Mouse (Mus musculus) cerebral cortex, adult 2 months (tissue): ENCODE results near the gene Slc4a1.

Source experiments
- WGBS: fragments of 180-500 bp; shearing (Covaris S2); methylation state at CpG from one replicate; pipeline ENCODE4 v1.1.7; 2018; 5-methylcytosine and 5-hydroxymethylcytosine counted together

Slc4a1 gene

DNA sequence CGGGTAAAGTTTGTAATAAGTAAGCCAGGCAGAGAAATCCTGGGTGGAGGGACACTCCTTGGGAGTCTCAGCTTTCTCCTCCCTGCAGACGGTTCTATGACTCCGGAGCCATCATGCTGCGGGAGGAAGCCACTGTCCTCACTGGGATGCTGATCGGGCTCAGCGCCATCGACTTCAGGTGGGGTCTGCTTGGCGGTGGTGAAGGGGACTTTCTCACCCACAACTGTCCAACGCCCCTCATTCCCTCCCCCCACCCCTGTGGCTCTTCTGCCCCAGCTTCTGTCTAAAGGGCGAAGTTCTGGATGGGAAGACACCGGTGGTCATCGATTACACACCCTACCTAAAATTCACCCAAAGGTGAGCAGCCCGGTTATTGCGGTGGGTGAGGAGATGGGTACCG lies 33.1 kb upstream of the Slc4a1 start:
- WGBS, result 36% methylated on average over 15 of the region's 15 CpGs

DNA sequence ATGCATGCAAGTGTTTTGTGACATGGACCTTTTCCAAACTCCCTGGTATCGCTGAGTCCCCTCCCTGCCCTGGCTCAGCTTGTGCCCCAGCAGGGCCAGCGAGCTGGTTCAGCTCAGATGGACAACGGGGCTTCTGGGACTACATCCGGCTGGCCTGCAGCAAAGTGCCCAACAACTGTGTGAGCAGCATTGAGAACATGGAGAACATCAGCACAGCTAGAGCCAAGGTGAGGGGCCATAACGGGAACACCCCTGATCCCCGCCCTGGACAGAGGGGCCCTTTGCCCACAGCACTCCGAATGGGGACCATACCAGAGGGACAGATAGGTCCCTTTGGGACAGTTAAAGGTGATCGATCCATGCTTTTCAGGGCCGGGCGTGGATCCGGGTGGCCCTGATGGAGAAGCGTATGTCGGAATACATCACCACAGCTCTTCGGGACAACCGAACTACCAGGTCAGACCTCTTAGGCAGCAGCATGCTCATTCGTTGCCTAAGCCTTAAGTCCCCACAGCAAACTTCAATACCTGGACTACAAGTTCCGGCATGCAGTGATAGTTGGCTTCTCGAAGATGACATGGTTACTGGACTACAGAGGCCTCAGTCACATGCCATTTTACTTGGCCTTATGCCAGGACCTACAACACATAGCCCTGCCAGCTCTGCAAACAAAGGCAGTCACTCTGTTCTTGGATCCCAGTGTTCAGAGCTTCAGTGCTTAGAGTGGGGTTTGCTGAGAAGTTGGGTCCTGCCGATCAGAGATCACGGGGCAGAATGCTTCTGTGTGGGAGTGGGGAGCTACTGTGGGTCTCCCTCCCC lies 32.2 kb upstream of the Slc4a1 start:
- 63% methylated on average over 20 of the region's 20 CpGs for WGBS

DNA sequence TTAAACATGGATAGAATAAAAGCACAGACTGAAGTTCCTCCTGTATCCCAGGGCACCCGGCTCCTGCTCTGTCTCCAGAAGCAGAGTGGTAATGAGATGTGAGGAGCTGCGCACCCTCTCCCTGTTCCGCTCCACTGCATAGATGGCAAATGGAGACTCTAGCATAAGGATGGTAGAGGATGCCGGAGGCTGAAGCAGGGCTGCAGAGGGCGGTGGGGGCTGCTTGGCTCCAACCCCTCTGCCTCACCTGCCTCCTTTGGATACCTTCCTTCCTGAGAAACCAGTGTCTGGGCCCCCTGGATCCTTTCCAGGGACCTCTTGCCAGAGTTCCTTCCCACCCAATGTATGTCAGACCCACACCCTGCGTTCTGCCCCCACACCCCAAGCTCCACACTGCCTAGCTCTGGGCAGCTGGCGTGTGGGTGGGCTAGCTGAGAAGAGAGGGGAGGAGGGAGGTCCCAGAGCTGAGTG lies 30.7 kb upstream of the Slc4a1 start:
- 44% methylated on average over 7 of the region's 7 CpGs for WGBS

DNA sequence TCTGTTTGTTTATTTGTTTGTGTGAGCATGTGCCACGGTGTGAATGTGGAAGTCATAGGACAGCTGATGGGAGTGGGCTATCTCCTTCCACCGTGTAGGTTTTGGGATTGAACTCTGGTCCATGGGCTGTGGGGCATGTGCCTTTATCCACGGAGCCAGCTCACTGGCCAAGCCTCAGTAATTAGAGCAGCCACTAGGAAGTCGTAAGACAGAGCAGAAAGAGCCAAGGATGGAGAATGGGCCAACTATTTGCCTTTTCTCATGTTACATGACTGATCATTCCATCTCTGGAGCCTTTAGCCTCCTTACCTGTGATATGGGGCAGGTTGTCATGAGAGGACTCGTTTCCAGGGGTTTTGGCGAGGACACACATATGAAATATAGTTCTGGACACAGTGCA lies 30.3 kb upstream of the Slc4a1 start:
- 33% methylated on average over 6 of the region's 6 CpGs for whole genome bisulfite sequencing

DNA sequence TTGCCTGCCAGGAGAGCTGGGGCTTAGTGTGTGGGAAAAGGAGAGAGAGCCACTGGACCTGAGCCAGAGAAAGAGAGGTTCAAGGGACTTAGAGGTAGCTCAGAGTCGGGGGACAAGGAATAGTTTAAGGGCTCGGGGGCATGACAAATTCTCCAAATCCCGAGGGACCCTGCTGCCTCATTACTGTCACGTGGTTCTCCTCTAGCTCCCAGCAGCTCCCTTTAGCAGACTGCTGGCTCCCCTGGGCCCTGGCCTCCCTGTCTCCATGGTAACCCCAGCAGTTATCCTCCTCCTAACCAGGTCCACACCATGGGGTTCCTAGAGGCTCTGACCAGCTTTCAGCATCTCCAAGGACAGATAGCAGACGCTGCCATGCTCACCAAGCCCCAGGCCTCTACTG lies 29.2 kb upstream of the Slc4a1 start:
- WGBS, result 6% methylated on average over 5 of the region's 5 CpGs

DNA sequence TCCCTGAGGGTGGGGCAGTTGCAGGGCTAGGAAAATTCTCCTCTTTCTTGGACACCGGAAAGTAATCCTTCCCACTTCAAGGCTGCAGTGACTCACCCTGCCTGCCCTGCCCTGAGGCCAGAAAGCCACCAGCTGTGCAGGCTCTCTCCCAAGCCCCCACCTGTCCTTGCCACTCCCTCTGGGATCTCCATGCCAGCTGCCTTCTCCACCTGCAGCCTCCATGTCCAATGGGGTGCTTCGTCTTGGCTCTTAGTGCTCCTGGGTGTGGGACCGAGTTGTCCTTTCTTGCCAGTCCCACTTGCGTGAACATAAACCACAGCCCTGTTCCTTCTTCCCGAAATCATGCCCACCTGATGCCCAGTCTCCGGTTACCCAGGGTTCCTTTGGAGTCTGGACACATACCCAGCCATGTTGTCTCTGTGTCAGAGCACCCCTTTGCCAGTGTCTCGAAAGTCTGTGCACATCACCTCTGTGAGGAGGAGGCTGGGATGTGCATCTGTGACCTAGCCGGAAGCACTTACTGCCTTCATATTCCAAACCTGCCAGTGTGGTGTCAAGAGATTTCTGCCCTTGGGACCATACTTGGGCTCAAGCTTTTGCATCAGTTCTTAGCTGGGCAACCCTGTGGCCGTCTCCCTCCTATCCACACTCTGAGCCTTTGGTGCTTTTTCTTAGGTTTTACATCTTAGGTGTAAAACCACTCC lies 28.6 kb upstream of the Slc4a1 start:
- WGBS, result 33% methylated on average over 9 of the region's 9 CpGs

DNA sequence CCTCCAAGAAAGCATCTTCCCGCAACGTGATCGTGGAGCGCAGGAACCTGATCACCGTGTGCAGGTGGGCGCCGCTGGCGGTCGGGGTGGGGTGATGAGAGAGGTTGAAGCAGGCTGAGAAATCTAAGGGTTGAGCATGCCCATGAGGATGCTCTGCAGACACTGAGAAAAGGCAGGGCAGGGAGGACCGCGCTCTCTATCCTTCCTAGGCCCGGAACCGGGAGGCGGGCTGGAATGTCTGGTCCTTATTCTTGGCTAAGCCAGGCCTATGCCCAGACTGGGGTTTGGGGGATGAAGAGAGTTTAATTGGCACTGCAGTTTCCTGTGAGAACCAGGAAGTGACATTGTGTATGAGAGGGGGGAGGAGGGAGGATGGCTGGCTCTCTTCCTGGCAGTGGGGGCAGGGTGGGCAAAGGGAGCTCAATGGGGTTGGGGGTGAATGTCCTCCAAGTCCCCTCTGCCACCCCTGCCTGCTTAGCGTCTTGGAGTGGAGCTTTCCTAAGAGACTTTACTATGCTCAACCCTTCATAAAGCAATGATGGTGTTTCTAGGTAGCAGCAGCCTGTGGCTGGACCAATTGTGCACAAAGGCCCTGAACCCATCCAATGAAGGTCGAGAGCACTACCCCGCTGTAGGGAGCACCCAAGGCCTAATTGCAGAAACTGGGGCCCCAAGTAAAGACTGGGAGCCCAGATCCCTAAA lies 27.9 kb upstream of the Slc4a1 start:
- 4% methylated on average over 17 of the region's 17 CpGs for WGBS

DNA sequence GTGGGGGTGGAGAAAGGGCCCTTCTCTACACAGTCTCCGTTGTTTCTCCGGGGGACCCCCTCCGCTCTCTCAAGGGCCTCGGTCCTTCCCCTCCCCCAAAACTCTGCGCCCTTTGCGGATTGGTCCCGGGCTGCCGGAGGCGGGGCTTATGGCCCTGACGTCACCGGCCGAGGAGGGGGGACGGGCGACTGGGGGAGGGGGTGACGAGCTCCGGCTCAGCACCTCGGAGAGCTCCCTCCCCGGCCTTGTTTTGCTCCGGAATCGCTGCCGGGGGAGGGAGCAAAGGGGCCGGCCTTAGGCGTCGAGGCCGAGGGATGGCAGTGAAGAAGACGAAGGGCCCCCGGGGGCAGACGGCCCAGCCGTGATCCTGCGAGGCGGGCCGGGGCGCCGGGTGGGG lies 27.2 kb upstream of the Slc4a1 start, which contains the start of gene Rundc3a:
Gene Rundc3a (plus strand): TSS at position 166 of the 397 bp plus-strand sequence.
- WGBS, result 1% methylated on average over 33 of the region's 34 CpGs

DNA sequence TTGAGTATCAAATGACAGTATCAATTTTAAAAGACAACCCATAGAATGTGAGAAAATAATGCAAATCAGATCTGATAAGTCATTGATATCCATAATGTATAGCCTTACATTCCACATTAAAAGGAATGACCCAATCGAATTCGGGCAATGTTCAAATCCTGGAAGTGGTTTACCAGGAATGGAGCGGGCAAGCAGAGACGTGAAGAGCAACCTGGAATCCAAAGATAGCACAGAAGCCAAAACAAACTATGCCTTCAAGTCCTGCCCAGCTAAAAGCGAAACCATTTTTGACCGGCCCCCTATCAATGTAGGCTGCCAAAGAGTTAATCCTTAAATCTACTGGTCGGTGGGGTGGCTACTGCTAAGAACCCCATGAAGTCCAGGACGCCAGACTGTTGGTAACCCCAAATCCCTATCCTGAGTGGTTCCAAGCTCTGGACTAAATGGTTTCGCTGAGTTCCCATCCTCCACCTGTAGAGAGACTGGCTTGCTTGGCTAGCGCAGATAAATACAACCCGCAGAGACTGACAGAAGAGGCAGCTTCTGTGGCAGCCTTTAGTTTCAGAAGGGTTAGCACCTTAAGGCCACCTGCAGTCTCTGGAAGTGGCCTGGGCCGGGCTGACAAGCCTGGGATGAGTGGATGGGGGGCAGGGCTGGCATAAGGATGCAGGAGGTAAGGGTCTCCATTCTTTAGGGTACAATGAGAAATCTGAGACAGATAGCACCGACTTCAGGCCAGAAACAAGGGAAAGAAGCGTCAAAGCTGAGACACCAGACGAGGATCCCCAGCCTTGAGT lies 26.6 kb upstream of the Slc4a1 start:
- 18% methylated on average over 15 of the region's 15 CpGs for WGBS

DNA sequence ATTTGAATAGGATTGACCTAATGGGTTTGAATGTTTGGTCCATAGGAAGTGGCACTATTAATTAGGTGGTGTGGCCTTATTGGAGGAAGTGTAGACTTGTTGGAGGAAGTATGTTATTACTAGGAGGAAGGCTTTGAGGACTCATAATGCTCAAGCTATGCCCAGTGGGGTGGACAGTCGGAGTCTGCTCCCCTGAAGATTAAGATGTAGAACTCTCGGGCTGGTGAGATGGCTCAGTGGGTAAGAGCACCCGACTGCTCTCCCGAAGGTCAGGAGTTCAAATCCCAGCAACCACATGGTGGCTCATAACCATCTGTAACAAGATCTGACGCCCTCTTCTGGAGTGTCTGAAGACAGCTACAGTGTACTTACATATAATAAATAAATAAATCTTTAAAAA lies 23.4 kb upstream of the Slc4a1 start:
- 87% methylated on average over 4 of the region's 5 CpGs for WGBS

DNA sequence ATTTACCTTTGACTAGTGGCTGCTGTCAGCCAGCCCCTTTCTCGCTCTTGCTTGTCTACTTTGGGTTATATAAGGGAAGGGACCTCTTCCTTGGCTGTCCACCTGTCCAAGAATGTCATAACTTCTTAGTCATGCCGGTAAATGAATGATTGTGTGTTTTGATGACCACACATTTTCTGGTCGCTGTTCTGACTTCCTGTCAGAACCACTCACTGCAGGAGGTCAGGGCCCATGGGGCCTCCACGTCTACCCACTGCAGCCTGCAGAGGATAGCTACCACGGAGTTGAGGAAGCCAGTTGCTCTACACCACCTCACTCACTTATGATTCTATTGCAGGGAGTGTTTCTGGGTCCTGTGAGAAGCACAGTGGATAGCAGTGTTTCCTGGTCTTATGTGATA lies 20.1 kb upstream of the Slc4a1 start:
- 72% methylated on average over 5 of the region's 5 CpGs for WGBS

DNA sequence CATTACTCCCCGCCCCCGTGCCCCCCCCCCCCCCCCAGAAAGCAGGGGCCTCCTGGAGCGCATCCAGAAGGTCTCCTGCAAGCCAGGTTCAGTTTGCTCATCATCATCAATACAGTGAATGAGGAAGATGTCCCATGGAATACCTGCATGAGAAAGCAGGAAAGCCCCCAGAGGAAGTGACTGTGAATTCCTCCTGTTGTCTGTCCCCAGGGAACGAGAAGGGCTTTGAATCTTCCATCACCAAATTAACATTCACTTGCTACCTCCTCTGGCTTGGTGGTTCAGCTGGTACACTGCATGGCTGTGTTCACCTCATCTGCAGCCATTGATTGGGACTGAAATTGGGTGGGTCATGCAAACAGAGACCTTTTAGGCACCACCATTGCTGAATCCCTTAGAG lies 19.1 kb upstream of the Slc4a1 start:
- 46% methylated on average over 4 of the region's 4 CpGs for WGBS

DNA sequence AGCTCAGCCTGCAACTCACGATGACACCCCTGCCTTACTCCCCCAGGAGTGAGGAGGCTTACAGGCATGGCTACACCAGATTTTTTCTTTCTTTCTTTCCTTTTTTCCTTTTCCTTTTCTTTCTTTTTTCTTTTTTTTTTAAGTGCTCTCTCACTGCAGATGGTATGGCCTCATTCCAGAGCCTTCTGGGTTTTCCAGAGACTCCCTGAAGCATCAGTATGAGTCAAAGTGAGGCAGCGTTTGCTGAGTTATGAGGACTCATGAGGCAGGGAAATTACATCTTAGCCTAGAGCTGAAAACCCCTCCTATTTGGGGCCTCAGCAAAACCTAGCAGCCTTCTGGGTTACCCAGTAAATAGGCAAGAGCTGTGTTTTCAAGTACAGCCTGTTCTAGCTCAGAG lies 18.4 kb upstream of the Slc4a1 start:
- 30% methylated on average over 2 of the region's 2 CpGs for WGBS

DNA sequence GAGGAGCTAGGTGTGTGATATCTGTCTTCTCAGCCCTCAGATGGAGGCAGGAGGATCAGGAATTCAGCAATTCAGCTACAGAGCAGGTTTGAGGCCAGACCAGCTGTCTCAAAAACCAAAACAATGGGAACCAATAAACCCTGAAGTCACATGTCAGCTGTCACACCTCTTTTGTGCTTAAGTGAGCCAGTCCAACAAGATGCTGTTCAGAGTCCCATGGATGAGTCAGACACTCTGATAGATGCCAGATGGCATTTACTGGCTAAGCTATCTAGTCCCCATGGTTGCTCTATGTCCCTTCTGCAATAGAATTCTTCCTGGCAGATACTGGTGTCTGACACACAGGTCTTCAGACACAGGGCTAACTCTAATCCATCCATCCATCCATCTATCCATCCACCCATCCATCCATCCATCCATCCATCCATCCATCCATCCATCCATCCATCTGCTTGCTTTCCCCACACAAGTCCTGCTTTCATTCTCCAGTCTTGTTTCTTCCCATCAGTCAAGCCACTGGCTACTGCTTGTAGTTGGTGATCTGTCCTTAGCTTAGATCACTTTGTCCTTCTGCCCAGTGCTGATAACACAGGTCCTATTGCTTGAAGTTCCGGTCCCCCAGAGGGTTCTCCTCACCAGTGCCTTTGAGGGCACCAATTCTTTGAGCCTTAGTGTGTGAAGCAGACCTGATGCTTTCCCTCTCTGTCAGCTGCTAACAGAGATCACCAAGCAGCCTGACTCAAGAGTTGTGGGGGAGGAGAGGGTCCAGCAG lies 17.5 kb upstream of the Slc4a1 start:
- 94% methylated on average over 1 of the region's 1 CpGs for WGBS

DNA sequence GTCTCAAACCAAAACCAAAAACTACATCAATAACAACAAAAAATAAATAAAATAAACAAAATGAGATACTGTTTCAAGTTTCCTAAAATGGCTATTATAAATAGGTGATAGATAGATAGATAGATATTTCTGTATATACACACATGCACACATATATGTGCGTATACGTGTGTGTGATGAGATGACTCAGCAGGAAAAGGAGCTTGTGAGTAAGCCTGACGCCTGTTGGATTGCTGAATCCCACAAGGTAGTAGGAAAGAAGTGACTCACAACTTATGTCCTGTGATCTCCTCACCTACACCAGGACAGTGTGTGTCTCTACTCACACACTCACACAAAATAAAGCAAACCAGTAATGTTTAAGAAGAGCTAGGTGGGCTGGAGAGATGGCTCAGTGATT lies 16.8 kb upstream of the Slc4a1 start:
- 71% methylated on average over 3 of the region's 3 CpGs for WGBS

DNA sequence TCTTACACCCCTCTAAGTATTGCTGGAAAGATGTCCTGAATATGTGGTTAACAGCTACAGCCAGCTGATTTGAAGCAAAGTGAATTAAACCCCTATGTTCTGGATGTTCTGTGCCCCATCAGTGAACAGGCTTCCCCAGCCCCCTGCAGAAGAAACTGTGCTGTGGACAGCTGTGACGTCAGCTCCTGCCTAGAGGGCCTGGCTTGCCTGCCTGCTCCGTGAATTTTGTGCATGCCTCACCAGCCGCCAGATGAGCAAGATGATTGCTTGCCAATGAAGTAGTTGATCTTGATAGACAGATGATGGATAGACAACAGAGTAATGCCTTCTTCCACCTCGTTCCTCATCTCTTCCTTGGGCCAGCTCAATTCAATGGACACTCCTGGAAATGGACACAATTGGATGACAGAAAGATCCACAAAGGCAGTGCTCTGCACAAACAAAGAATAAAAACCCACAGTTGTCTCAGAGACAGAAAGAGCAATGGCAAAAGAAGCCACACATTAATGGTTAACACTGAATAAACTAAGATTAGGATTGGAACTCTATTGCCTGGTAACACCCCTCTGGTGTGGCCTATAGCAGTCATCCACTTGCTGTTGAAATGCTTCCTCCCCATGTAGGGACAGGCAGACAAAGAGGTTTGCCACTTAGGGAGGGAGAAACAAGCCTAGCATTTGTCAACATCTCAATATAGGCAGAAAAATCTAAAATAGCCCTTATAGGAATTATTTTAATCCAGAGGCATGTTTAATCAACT lies 15.5 kb upstream of the Slc4a1 start:
- WGBS, result 71% methylated on average over 4 of the region's 4 CpGs

DNA sequence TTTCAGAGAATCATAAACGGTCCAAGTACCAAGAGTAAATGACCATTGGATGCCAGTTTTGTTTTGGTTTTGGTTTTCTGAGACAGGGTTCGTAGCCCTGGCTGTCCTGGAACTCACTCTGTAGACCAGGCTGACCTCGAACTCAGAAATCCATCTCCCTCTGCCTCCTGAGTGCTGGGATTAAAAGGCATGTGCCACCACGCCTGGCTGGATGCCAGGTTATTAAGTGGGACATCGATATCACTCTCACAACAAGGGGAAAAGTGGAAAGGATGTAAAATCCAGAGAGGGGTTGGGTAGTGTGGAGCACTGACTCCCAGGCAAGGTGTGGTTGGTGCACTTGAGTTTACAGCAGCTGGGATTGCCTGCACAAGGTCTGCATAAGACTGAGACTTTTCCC lies 14.1 kb upstream of the Slc4a1 start:
- WGBS, result 71% methylated on average over 5 of the region's 5 CpGs

DNA sequence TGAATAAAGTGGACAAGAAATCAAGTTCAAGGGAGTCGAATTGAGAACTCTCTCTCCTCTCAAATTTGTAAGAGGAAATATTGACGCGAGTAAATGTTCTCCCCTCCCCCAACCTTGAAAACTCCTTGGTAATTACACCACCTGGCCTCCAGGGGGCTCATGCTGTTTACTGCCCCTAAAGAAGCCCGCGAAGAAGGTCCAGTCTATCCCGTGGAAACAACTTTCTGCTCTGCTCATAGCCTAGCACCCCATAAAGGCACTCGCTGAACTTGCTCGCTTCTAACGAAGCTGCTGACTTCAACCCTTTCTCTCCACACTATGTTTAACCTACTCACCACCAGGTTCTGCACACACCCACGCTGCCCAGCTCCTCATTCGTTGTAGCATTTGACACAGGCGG lies 11.2 kb upstream of the Slc4a1 start:
- 63% methylated on average over 12 of the region's 12 CpGs for WGBS

DNA sequence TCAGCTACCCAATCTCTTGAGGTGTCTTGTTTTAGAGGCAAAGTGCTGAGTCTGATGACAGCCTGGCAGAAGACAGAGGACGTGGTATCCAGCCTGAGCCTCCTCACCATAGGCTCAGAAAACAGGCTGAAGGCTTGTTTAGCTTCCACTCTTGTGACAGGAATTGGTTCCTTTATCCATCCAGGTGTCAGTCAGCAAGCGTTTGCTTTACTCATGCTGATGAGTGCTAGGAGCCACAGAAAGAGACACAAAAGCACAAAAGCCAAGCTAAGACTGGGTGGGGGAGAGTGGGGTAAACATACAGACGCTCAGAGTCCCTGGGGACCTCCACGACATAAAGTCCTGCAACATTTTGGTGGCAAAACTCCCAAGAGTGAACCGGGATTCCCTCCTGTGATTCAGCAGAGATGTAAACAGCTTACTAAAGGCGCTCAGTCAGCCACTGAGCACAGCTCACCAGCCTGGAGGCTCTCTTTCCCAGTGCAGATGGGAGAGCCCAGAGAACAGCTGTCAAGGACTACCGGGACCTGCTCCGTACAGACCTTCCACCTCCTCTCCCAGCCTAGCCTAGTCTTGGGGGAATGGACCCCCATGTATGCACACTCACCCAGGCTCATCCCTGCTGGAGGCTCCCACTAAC lies 10.3 kb upstream of the Slc4a1 start:
- WGBS, result 26% methylated on average over 8 of the region's 8 CpGs
